Mouse (Mus musculus) 416B (cell line): Measurements from ENCODE around the gene Ankrd9.
A peak's percentile ranks its signal among the peaks of the same experiment; 100 is the strongest.

Source experiments
- DNase-seq: peaks from one replicate; pipeline ENCODE4 v3.0.0; 2011; ENCODE audit warnings: low read depth

The Ankrd9 gene

GRCm38 (mm10) chr12:110954351-110954991 lies 24.4 kb downstream of the Ankrd9 start:
- no peak for DNase-seq

GRCm38 (mm10) chr12:110953900-110954299 lies 24.9 kb downstream of the Ankrd9 start:
- DNase-seq: no peak

GRCm38 (mm10) chr12:110953443-110953842 lies 25.4 kb downstream of the Ankrd9 start:
- no peak for DNase-seq

- no peak for DNase-seq
Observed at GRCm38 (mm10) chr12:110952628-110953385, 26.0 kb downstream of the Ankrd9 start.

GRCm38 (mm10) chr12:110951236-110951635 lies 27.6 kb downstream of the Ankrd9 start:
- DNase-seq: peak; percentile 53

GRCm38 (mm10) chr12:110950151-110950550 lies 28.7 kb downstream of the Ankrd9 start:
- no peak for DNase-seq

GRCm38 (mm10) chr12:110949410-110949809 lies 29.4 kb downstream of the Ankrd9 start:
- DNase-seq: no peak

- DNase-seq: no peak
Observed at GRCm38 (mm10) chr12:110948910-110949201, 30.0 kb downstream of the Ankrd9 start.

- DNase-seq: no peak
Observed at GRCm38 (mm10) chr12:110948082-110948909, 30.5 kb downstream of the Ankrd9 start.

GRCm38 (mm10) chr12:110946216-110946615 lies 32.6 kb downstream of the Ankrd9 start:
- DNase-seq: no peak

GRCm38 (mm10) chr12:110940869-110941268 lies 38.0 kb downstream of the Ankrd9 start:
- DNase-seq: no peak

GRCm38 (mm10) chr12:110939385-110939784 lies 39.5 kb downstream of the Ankrd9 start:
- no peak for DNase-seq

- DNase-seq: no peak
Observed at GRCm38 (mm10) chr12:110937496-110937895, 41.3 kb downstream of the Ankrd9 start.

- peak; percentile 87 for DNase-seq
Observed at GRCm38 (mm10) chr12:110935983-110936620, 42.7 kb downstream of the Ankrd9 start.

- DNase-seq: peak; percentile 17
Observed at GRCm38 (mm10) chr12:110932820-110933219, 46.0 kb downstream of the Ankrd9 start.
